Mouse (Mus musculus): ENCODE data around the gene Rbm15. TPM values are rescaled to one million over a fixed set of nuclear protein-coding genes. Genes with fewer than 3 reads are reported as not detected.
A peak's percentile ranks its signal among the peaks of the same experiment; 100 is the strongest.

Rbm15 gene
- 12.8 and 15.9 TPM in 2 replicates for polyA plus RNA-seq (2015; fragmentation: Nextera tagmentation; extraction: Ambion mirVana)

GRCm38 (mm10) chr3:107333381-107334201 lies at the start of gene Rbm15:
Gene Rbm15 (minus strand): TSS chr3:107333673.
- peaks cover 19% of the 10 kb centered on the region for H3K4me1 ChIP-seq (ENCODE audit: insufficient read depth, low read length)

GRCm38 (mm10) chr3:107379422-107379821 lies 45.9 kb upstream of the Rbm15 start:
- no peak for ATAC-seq (ENCODE audit: low FRiP score, low TSS enrichment)
- WGBS = 5% methylated on average over 4 of the region's 4 CpGs
- H3K4me3 ChIP-seq (ENCODE audit: low read length) = no peak overlapping the region

More at GRCm38 (mm10) chr3:107333381-107334201, at the start of gene Rbm15:
- no peaks in the 10 kb centered on the region for H3K9me3 ChIP-seq (ENCODE audit: low read length)
- peak; percentile 94 for ATAC-seq (ENCODE audit: low FRiP score, low TSS enrichment)
- H3K27ac ChIP-seq (ENCODE audit: low read length) = peak within 1 kb of the TSS; percentile 96
- H3K27me3 ChIP-seq (ENCODE audit: insufficient read depth, low read length) = no peaks in the 10 kb centered on the region
- H3K4me2 ChIP-seq (replicated peaks; ENCODE audit: low read depth, low read length) = peak within 1 kb of the TSS; percentile 75
- peaks cover 18% of the 10 kb centered on the region for H3K36me3 ChIP-seq (ENCODE audit: insufficient read depth, low read length)
- under 1% methylated on average over 62 of the region's 62 CpGs for WGBS
- H3K4me3 ChIP-seq (ENCODE audit: low read length) = peak within 1 kb of the TSS; percentile 99
- H3K9ac ChIP-seq (replicated peaks; ENCODE audit: low read length) = peak within 1 kb of the TSS; percentile 96

GRCm38 (mm10) chr3:107378626-107379025 lies 45.2 kb upstream of the Rbm15 start:
- Histone ChIP-seq H3K9ac (replicated peaks; ENCODE audit: low read length) (no peak overlapping the region), H3K4me2 (replicated peaks; ENCODE audit: low read depth, low read length) (no peak overlapping the region), H3K4me1 (ENCODE audit: insufficient read depth, low read length) (no peaks in the 10 kb centered on the region), H3K27ac (ENCODE audit: low read length) (no peak overlapping the region), H3K4me3 (ENCODE audit: low read length) (no peak overlapping the region), H3K36me3 (ENCODE audit: insufficient read depth, low read length) (no peaks in the 10 kb centered on the region), H3K9me3 (ENCODE audit: low read length) (no peaks in the 10 kb centered on the region), H3K27me3 (ENCODE audit: insufficient read depth, low read length) (0 out of 2 replicates have a peak, but pooled peaks cover 4% of the 10 kb centered on the region)
- 74% methylated on average over 5 of the region's 5 CpGs for WGBS
- no peak for ATAC-seq (ENCODE audit: low FRiP score, low TSS enrichment)

More at GRCm38 (mm10) chr3:107379422-107379821, 45.9 kb upstream of the Rbm15 start:
- Histone ChIP-seq H3K27ac (ENCODE audit: low read length) (no peak overlapping the region), H3K9me3 (ENCODE audit: low read length) (no peaks in the 10 kb centered on the region), H3K4me1 (ENCODE audit: insufficient read depth, low read length) (no peaks in the 10 kb centered on the region), H3K27me3 (ENCODE audit: insufficient read depth, low read length) (peaks cover 9% of the 10 kb centered on the region; the same call in 1 of the 2 replicates), H3K36me3 (ENCODE audit: insufficient read depth, low read length) (no peaks in the 10 kb centered on the region), H3K4me2 (replicated peaks; ENCODE audit: low read depth, low read length) (no peak overlapping the region), H3K9ac (replicated peaks; ENCODE audit: low read length) (no peak overlapping the region)

GRCm38 (mm10) chr3:107374948-107375664 lies 41.6 kb upstream of the Rbm15 start:
- no peaks in the 10 kb centered on the region for H3K9me3 ChIP-seq (ENCODE audit: low read length)
- H3K27ac ChIP-seq (ENCODE audit: low read length) = no peak overlapping the region
- H3K36me3 ChIP-seq (ENCODE audit: insufficient read depth, low read length) = no peaks in the 10 kb centered on the region
- 0 out of 2 replicates have a peak, but pooled peaks cover 2% of the 10 kb centered on the region for H3K27me3 ChIP-seq (ENCODE audit: insufficient read depth, low read length)
- no peak overlapping the region for H3K9ac ChIP-seq (replicated peaks; ENCODE audit: low read length)
- H3K4me1 ChIP-seq (ENCODE audit: insufficient read depth, low read length) = no peaks in the 10 kb centered on the region
- WGBS = 10% methylated on average over 6 of the region's 6 CpGs
- ATAC-seq (ENCODE audit: low FRiP score, low TSS enrichment) = no peak
- no peak overlapping the region for H3K4me2 ChIP-seq (replicated peaks; ENCODE audit: low read depth, low read length)
- no peak overlapping the region for H3K4me3 ChIP-seq (ENCODE audit: low read length)

- WGBS = 78% methylated on average over 6 of the region's 6 CpGs
- 0 out of 2 replicates have a peak, but pooled peaks cover under 1% of the 10 kb centered on the region for H3K27me3 ChIP-seq (ENCODE audit: insufficient read depth, low read length)
- no peak for ATAC-seq (ENCODE audit: low FRiP score, low TSS enrichment)
- H3K9me3 ChIP-seq (ENCODE audit: low read length) = no peaks in the 10 kb centered on the region
- H3K36me3 ChIP-seq (ENCODE audit: insufficient read depth, low read length) = no peaks in the 10 kb centered on the region
- no peak overlapping the region for H3K27ac ChIP-seq (ENCODE audit: low read length)
- no peak overlapping the region for H3K4me3 ChIP-seq (ENCODE audit: low read length)
- no peaks in the 10 kb centered on the region for H3K4me1 ChIP-seq (ENCODE audit: insufficient read depth, low read length)
- H3K9ac ChIP-seq (replicated peaks; ENCODE audit: low read length) = no peak overlapping the region
- no peak overlapping the region for H3K4me2 ChIP-seq (replicated peaks; ENCODE audit: low read depth, low read length)
Observed at GRCm38 (mm10) chr3:107369156-107369555, 35.7 kb upstream of the Rbm15 start.

- H3K4me3 ChIP-seq (ENCODE audit: low read length) = no peak overlapping the region
- ATAC-seq (ENCODE audit: low FRiP score, low TSS enrichment) = no peak
- no peaks in the 10 kb centered on the region for H3K9me3 ChIP-seq (ENCODE audit: low read length)
- no peaks in the 10 kb centered on the region for H3K4me1 ChIP-seq (ENCODE audit: insufficient read depth, low read length)
- no peak overlapping the region for H3K4me2 ChIP-seq (replicated peaks; ENCODE audit: low read depth, low read length)
- no peak overlapping the region for H3K9ac ChIP-seq (replicated peaks; ENCODE audit: low read length)
- H3K27ac ChIP-seq (ENCODE audit: low read length) = no peak overlapping the region
- 0 out of 2 replicates have a peak, but pooled peaks cover 7% of the 10 kb centered on the region for H3K27me3 ChIP-seq (ENCODE audit: insufficient read depth, low read length)
- no peaks in the 10 kb centered on the region for H3K36me3 ChIP-seq (ENCODE audit: insufficient read depth, low read length)
- 75% methylated on average over 8 of the region's 8 CpGs for WGBS
Observed at GRCm38 (mm10) chr3:107367938-107368599, 34.6 kb upstream of the Rbm15 start.

GRCm38 (mm10) chr3:107365341-107365740 lies 31.9 kb upstream of the Rbm15 start:
- no peaks in the 10 kb centered on the region for H3K4me1 ChIP-seq (ENCODE audit: insufficient read depth, low read length)
- no peak overlapping the region for H3K9ac ChIP-seq (replicated peaks; ENCODE audit: low read length)
- no peak for ATAC-seq (ENCODE audit: low FRiP score, low TSS enrichment)
- no peaks in the 10 kb centered on the region for H3K36me3 ChIP-seq (ENCODE audit: insufficient read depth, low read length)
- H3K4me2 ChIP-seq (replicated peaks; ENCODE audit: low read depth, low read length) = no peak overlapping the region
- 84% methylated on average over 4 of the region's 4 CpGs for WGBS
- 0 out of 2 replicates have a peak, but pooled peaks cover 7% of the 10 kb centered on the region for H3K27me3 ChIP-seq (ENCODE audit: insufficient read depth, low read length)
- H3K27ac ChIP-seq (ENCODE audit: low read length) = no peak overlapping the region
- H3K4me3 ChIP-seq (ENCODE audit: low read length) = no peak overlapping the region
- no peaks in the 10 kb centered on the region for H3K9me3 ChIP-seq (ENCODE audit: low read length)

- no peak overlapping the region for H3K4me3 ChIP-seq (ENCODE audit: low read length)
- WGBS = 83% methylated on average over 5 of the region's 5 CpGs
- H3K4me2 ChIP-seq (replicated peaks; ENCODE audit: low read depth, low read length) = no peak overlapping the region
- H3K9me3 ChIP-seq (ENCODE audit: low read length) = no peaks in the 10 kb centered on the region
- ATAC-seq (ENCODE audit: low FRiP score, low TSS enrichment) = no peak
- 0 out of 2 replicates have a peak, but pooled peaks cover 7% of the 10 kb centered on the region for H3K27me3 ChIP-seq (ENCODE audit: insufficient read depth, low read length)
- H3K4me1 ChIP-seq (ENCODE audit: insufficient read depth, low read length) = no peaks in the 10 kb centered on the region
- no peak overlapping the region for H3K9ac ChIP-seq (replicated peaks; ENCODE audit: low read length)
- H3K27ac ChIP-seq (ENCODE audit: low read length) = no peak overlapping the region
- no peaks in the 10 kb centered on the region for H3K36me3 ChIP-seq (ENCODE audit: insufficient read depth, low read length)
Observed at GRCm38 (mm10) chr3:107363391-107363790, 29.9 kb upstream of the Rbm15 start.

GRCm38 (mm10) chr3:107360341-107360740 lies 26.9 kb upstream of the Rbm15 start:
- ATAC-seq (ENCODE audit: low FRiP score, low TSS enrichment) = no peak
- 0 out of 2 replicates have a peak, but pooled peaks cover 3% of the 10 kb centered on the region for H3K4me1 ChIP-seq (ENCODE audit: insufficient read depth, low read length)
- H3K9me3 ChIP-seq (ENCODE audit: low read length) = no peaks in the 10 kb centered on the region
- no peak overlapping the region for H3K4me3 ChIP-seq (ENCODE audit: low read length)
- H3K27ac ChIP-seq (ENCODE audit: low read length) = no peak overlapping the region
- H3K9ac ChIP-seq (replicated peaks; ENCODE audit: low read length) = no peak overlapping the region
- no peaks in the 10 kb centered on the region for H3K36me3 ChIP-seq (ENCODE audit: insufficient read depth, low read length)
- H3K4me2 ChIP-seq (replicated peaks; ENCODE audit: low read depth, low read length) = no peak overlapping the region
- WGBS = 69% methylated on average over 4 of the region's 4 CpGs
- H3K27me3 ChIP-seq (ENCODE audit: insufficient read depth, low read length) = peaks cover 18% of the 10 kb centered on the region; the same call in 1 of the 2 replicates
